Mouse (Mus musculus) testis, adult 2 months (tissue): ENCODE data around the gene Ehbp1. TPM values are rescaled to one million over a fixed set of nuclear protein-coding genes. Genes with fewer than 3 reads are reported as not detected.

ENCODE experiments used
- H3K27ac ChIP-seq: fragments of 200-500 bp; 2 replicates; pipeline ENCODE4 v1.5.1; 2012; ENCODE audit warnings: low read depth, low read length; ENCODE audit not compliant: control insufficient read depth, insufficient read depth
- H3K27me3 ChIP-seq: fragments of 200-500 bp; 2 replicates; pipeline ENCODE4 v1.6.1; 2012; ENCODE audit warnings: mild to moderate bottlenecking, low read length, moderate library complexity; ENCODE audit not compliant: control insufficient read depth, insufficient read depth
- H3K36me3 ChIP-seq: fragments of 200-500 bp; 2 replicates; pipeline ENCODE4 v1.6.1; 2012; ENCODE audit warnings: mild to moderate bottlenecking, low read length; ENCODE audit not compliant: control insufficient read depth, insufficient read depth
- H3K4me1 ChIP-seq: fragments of 200-500 bp; 2 replicates; pipeline ENCODE4 v1.6.1; 2012; ENCODE audit warnings: low read length; ENCODE audit not compliant: control insufficient read depth, insufficient read depth
- H3K4me3 ChIP-seq: fragments of 200-500 bp; 2 replicates; pipeline ENCODE4 v1.5.1; 2012; ENCODE audit warnings: low read depth, mild to moderate bottlenecking, low read length, moderate library complexity, mixed read lengths; ENCODE audit not compliant: control insufficient read depth
- CTCF ChIP-seq: fragments of 200-500 bp; IDR thresholded peaks from 2 replicates; pipeline ENCODE4 v1.5.1; 2012; ENCODE audit warnings: low read depth, mild to moderate bottlenecking, inconsistent platforms, low read length, moderate library complexity; ENCODE audit not compliant: control insufficient read depth, insufficient read depth, insufficient replicate concordance
- POLR2A ChIP-seq: fragments of 200-500 bp; IDR thresholded peaks from 2 replicates; pipeline ENCODE4 v1.6.1; 2012; ENCODE audit warnings: low read depth, mild to moderate bottlenecking, inconsistent platforms, low read length, moderate library complexity; ENCODE audit not compliant: control insufficient read depth
- polyA plus RNA-seq: library from polyadenylated mRNA; depleted of rRNA; stranded (reverse); fragments of >200 nt; gene quantifications from 2 replicates; pipeline ENCODE4 v1.2.3, GENCODE M21; 2012

Ehbp1 gene
- polyA plus RNA-seq, 1 experiment: 13.1 TPM

GRCm38 (mm10) chr11:22008817-22009216 is 333.3 kb downstream of the Ehbp1 start:
- peaks cover 7% of the 10 kb centered on the region for H3K4me1 ChIP-seq

GRCm38 (mm10) chr11:22008129-22008596 is 333.9 kb downstream of the Ehbp1 start:
- H3K4me1 ChIP-seq: peaks cover 11% of the 10 kb centered on the region
- no peak overlapping the region for H3K27ac ChIP-seq
- no peak overlapping the region for H3K4me3 ChIP-seq
- TF ChIP-seq CTCF (no peak), POLR2A (no peak)
- H3K27me3 ChIP-seq: no peaks in the 10 kb centered on the region
- no peaks in the 10 kb centered on the region for H3K36me3 ChIP-seq

More at GRCm38 (mm10) chr11:22008817-22009216, 333.3 kb downstream of the Ehbp1 start:
- TF ChIP-seq POLR2A (no peak), CTCF (no peak)
- no peak overlapping the region for H3K27ac ChIP-seq
- H3K4me3 ChIP-seq: no peak overlapping the region
- H3K36me3 ChIP-seq: no peaks in the 10 kb centered on the region
- H3K27me3 ChIP-seq: no peaks in the 10 kb centered on the region

- no peak overlapping the region for H3K4me3 ChIP-seq
- H3K27me3 ChIP-seq: peaks cover 1% of the 10 kb centered on the region
- peaks cover 13% of the 10 kb centered on the region for H3K4me1 ChIP-seq
- no peak overlapping the region for H3K27ac ChIP-seq
- H3K36me3 ChIP-seq: no peaks in the 10 kb centered on the region
- TF ChIP-seq POLR2A (no peak), CTCF (no peak)
These were observed 334.3 kb downstream of the Ehbp1 start for GRCm38 (mm10) chr11:22007781-22008110.

- Histone ChIP-seq H3K4me3 (no peak overlapping the region), H3K36me3 (no peaks in the 10 kb centered on the region), H3K27me3 (peaks cover 3% of the 10 kb centered on the region), H3K4me1 (peaks cover 18% of the 10 kb centered on the region), H3K27ac (no peak overlapping the region)
- TF ChIP-seq POLR2A (no peak), CTCF (no peak)
These were observed 334.9 kb downstream of the Ehbp1 start for GRCm38 (mm10) chr11:22007088-22007780.

GRCm38 (mm10) chr11:22006471-22007087 is 335.5 kb downstream of the Ehbp1 start:
- H3K27me3 ChIP-seq: peaks cover 3% of the 10 kb centered on the region
- H3K4me3 ChIP-seq: no peak overlapping the region
- H3K4me1 ChIP-seq: peaks cover 23% of the 10 kb centered on the region
- H3K36me3 ChIP-seq: no peaks in the 10 kb centered on the region
- TF ChIP-seq CTCF (no peak), POLR2A (no peak)
- no peak overlapping the region for H3K27ac ChIP-seq

- Histone ChIP-seq H3K27me3 (peaks cover 3% of the 10 kb centered on the region), H3K36me3 (no peaks in the 10 kb centered on the region), H3K4me1 (peaks cover 31% of the 10 kb centered on the region), H3K4me3 (no peak overlapping the region), H3K27ac (no peak overlapping the region)
- no peak for TF ChIP-seq CTCF
- TF ChIP-seq POLR2A: no peak
These were observed 336.7 kb downstream of the Ehbp1 start for GRCm38 (mm10) chr11:22005281-22005870.

GRCm38 (mm10) chr11:22004331-22004841 is 337.7 kb downstream of the Ehbp1 start:
- Histone ChIP-seq H3K4me3 (no peak overlapping the region), H3K36me3 (no peaks in the 10 kb centered on the region), H3K27ac (no peak overlapping the region), H3K4me1 (peaks cover 31% of the 10 kb centered on the region), H3K27me3 (peaks cover 3% of the 10 kb centered on the region)
- TF ChIP-seq POLR2A: no peak
- TF ChIP-seq CTCF: no peak
